Mouse (Mus musculus): ENCODE measurements at regions not wholly inside any gene's neighbourhood (a gene's known extent, or its start where the extent isn't known, plus 50 kb on each side); places are given as distances from the start of the nearest gene placed in this dataset.

DNA sequence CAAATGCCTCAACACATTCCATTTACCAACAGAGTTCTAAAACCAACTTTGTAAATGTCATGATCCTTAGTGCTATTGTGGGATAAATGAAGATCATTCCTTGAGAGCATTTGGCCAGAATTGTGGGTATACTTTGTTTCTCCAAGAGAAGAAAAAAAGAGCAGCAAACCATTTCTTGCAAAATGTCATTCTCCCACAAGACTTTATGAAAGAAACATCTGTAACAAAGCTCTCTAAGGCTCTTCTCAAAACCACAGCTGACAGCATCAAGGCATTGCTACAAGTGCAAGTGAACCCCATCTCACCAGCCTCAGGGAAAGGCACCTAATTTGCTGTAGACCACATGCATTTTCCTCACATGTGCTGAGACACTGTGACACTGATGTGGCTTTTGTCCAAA is 194.3 kb upstream of the Zic4 start:
- Histone ChIP-seq H3K4me3 (no peak overlapping the region), H3K9ac (no peak overlapping the region), H3K4me2 (no peak overlapping the region), H3K4me1 (replicated peaks) (no peaks in the 10 kb centered on the region), H3K27ac (no peak overlapping the region), H3K9me3 (replicated peaks) (no peaks in the 10 kb centered on the region), H3K27me3 (no peaks in the 10 kb centered on the region), H3K36me3 (no peaks in the 10 kb centered on the region)
- ATAC-seq (replicated peaks; ENCODE audit: insufficient number of reproducible peaks, insufficient read depth, low FRiP score, low read depth), result no peak

- Histone ChIP-seq H3K4me2 (no peak overlapping the region), H3K4me1 (replicated peaks) (no peaks in the 10 kb centered on the region), H3K27ac (no peak overlapping the region), H3K36me3 (no peaks in the 10 kb centered on the region), H3K27me3 (no peaks in the 10 kb centered on the region), H3K4me3 (no peak overlapping the region), H3K9me3 (replicated peaks) (no peaks in the 10 kb centered on the region), H3K9ac (no peak overlapping the region)
- ATAC-seq (replicated peaks; ENCODE audit: insufficient number of reproducible peaks, insufficient read depth, low FRiP score, low read depth), result no peak
- WGBS, result 73% methylated on average over 4 of the region's 4 CpGs
These were observed 169.0 kb upstream of the Zic4 start for GRCm38 (mm10) chr9:91193221-91193620.

DNA sequence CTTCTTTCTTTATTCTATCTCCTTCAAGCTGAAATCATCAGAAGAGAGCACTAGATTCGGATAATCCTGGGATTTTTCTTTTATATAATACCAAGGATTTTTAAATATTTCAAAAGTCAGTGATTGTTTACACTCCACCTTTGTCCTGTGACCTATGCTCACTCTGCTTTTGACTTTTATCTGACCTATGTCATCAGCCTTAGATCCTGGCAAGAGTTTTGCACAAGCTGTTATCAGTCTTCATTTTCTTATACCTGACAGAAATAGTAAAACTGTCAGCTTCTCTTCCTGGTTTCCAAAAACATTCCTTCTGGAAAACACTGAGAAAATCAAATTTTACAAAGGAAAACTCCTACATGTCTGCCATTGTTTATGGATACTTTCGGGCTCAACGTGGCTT is 168.3 kb upstream of the Zic4 start:
- Histone ChIP-seq H3K4me3 (no peak overlapping the region), H3K27me3 (no peaks in the 10 kb centered on the region), H3K36me3 (no peaks in the 10 kb centered on the region), H3K4me1 (replicated peaks) (no peaks in the 10 kb centered on the region), H3K27ac (no peak overlapping the region), H3K9me3 (replicated peaks) (no peaks in the 10 kb centered on the region), H3K4me2 (no peak overlapping the region), H3K9ac (no peak overlapping the region)
- no peak for ATAC-seq (replicated peaks; ENCODE audit: insufficient number of reproducible peaks, insufficient read depth, low FRiP score, low read depth)
- 78% methylated on average over 3 of the region's 3 CpGs for WGBS

DNA sequence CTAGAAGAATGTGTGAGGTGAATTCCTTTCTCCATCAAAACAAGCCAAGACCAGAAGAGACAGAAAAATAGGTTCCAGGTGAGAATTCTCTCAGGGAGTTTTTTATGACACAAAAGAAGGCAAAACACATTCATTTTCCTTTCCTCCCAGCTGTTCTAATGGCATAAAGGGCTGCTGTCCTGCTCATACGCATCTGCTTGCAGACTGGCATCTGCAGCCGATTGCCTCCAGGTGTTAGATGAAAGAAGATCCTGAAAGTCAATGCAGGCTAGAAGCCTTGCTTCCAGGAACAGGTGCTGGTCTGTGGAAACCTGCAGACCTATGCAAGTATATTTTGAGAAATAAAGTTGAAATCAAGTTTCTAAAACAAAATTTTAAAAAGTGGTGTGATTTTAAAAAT is 154.9 kb upstream of the Zic4 start:
- no peaks in the 10 kb centered on the region for H3K4me1 ChIP-seq (replicated peaks)
- H3K9me3 ChIP-seq (replicated peaks), result no peaks in the 10 kb centered on the region
- H3K4me3 ChIP-seq, result no peak overlapping the region
- no peak for ATAC-seq (replicated peaks; ENCODE audit: insufficient number of reproducible peaks, insufficient read depth, low FRiP score, low read depth)
- no peaks in the 10 kb centered on the region for H3K36me3 ChIP-seq
- H3K4me2 ChIP-seq, result no peak overlapping the region
- H3K27ac ChIP-seq, result no peak overlapping the region
- H3K9ac ChIP-seq, result no peak overlapping the region
- H3K27me3 ChIP-seq, result no peaks in the 10 kb centered on the region
- 65% methylated on average over 2 of the region's 2 CpGs for WGBS

DNA sequence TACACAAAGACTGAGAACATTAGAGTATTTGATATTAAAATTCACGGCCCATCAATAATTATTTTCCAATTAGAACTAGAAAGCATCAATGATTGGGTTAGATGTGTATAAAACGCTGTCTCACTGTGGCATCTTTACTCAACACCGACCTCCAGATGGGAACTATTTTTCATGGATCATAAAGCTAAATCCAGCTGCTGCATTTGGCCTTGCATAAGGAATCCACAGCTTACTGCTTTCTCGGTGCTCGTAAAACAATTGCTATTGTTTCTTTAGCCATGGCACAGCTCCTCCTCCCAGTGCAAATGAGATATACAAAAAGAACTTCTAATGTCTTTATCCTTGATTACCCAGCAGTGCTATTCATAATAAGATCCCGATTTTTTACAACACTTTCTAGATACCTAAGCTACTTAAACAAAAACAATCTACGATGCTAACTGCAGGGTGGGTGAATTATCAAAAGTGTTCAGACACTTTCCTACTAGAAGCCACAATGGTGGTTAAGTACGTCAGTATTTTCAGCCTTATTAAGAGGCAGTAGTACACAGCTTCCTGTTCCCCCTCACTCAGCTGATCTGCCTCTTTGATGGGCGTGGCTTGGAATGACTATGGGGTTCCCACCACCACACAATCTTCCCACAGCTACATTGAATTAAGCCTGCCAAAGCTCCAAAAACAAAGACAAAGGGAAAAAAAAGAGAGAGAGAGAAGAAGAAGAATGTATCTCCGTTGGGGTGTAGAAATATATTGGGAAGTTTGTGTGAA is 134.4 kb upstream of the Zic4 start:
- H3K4me3 ChIP-seq, result no peak overlapping the region
- H3K4me1 ChIP-seq (replicated peaks), result no peaks in the 10 kb centered on the region
- no peak overlapping the region for H3K27ac ChIP-seq
- H3K27me3 ChIP-seq, result no peaks in the 10 kb centered on the region
- ATAC-seq (replicated peaks; ENCODE audit: insufficient number of reproducible peaks, insufficient read depth, low FRiP score, low read depth), result no peak
- no peak overlapping the region for H3K9ac ChIP-seq
- no peaks in the 10 kb centered on the region for H3K9me3 ChIP-seq (replicated peaks)
- WGBS, result 57% methylated on average over 10 of the region's 10 CpGs
- H3K36me3 ChIP-seq, result no peaks in the 10 kb centered on the region
- H3K4me2 ChIP-seq, result no peak overlapping the region

GRCm38 (mm10) chr9:91228525-91228924 is 133.7 kb upstream of the Zic4 start:
- Histone ChIP-seq H3K9ac (no peak overlapping the region), H3K4me3 (no peak overlapping the region), H3K4me1 (replicated peaks) (no peaks in the 10 kb centered on the region), H3K36me3 (no peaks in the 10 kb centered on the region), H3K9me3 (replicated peaks) (no peaks in the 10 kb centered on the region), H3K27me3 (no peaks in the 10 kb centered on the region), H3K27ac (no peak overlapping the region), H3K4me2 (no peak overlapping the region)
- no peak for ATAC-seq (replicated peaks; ENCODE audit: insufficient number of reproducible peaks, insufficient read depth, low FRiP score, low read depth)
- WGBS, result 66% methylated on average over 5 of the region's 5 CpGs

DNA sequence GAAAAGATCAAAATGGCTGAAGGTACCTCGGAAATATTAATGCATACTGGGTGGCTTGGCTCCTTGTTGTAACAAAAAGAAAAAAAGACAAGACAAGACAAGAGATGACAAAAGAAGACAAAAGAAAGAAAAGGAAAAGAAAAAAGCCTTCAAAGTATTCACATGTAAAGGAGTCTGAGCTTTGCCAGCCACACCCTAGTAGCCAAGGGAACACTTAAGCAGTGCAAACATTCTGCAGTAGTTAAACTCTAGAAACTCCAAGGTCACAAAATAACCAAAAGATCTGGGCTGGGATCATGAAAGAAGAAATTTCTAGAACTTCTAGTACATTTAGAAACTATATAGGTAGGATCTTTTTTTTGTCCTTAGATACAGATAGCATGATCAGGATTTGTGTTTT is 108.3 kb upstream of the Zic4 start:
- no peaks in the 10 kb centered on the region for H3K4me1 ChIP-seq (replicated peaks)
- ATAC-seq (replicated peaks; ENCODE audit: insufficient number of reproducible peaks, insufficient read depth, low FRiP score, low read depth), result no peak
- no peaks in the 10 kb centered on the region for H3K36me3 ChIP-seq
- no peaks in the 10 kb centered on the region for H3K27me3 ChIP-seq
- H3K4me3 ChIP-seq, result no peak overlapping the region
- no peaks in the 10 kb centered on the region for H3K9me3 ChIP-seq (replicated peaks)
- H3K27ac ChIP-seq, result no peak overlapping the region
- no peak overlapping the region for H3K4me2 ChIP-seq
- H3K9ac ChIP-seq, result no peak overlapping the region
- 94% methylated on average over 1 of the region's 1 CpGs for WGBS

GRCm38 (mm10) chr9:91291340-91291739 is 70.9 kb upstream of the Zic4 start:
- no peaks in the 10 kb centered on the region for H3K9me3 ChIP-seq (replicated peaks)
- H3K4me1 ChIP-seq (replicated peaks), result no peaks in the 10 kb centered on the region
- H3K27me3 ChIP-seq, result no peaks in the 10 kb centered on the region
- H3K9ac ChIP-seq, result no peak overlapping the region
- H3K27ac ChIP-seq, result no peak overlapping the region
- ATAC-seq (replicated peaks; ENCODE audit: insufficient number of reproducible peaks, insufficient read depth, low FRiP score, low read depth), result no peak
- no peaks in the 10 kb centered on the region for H3K36me3 ChIP-seq
- H3K4me3 ChIP-seq, result no peak overlapping the region
- no peak overlapping the region for H3K4me2 ChIP-seq
- WGBS, result 64% methylated on average over 3 of the region's 3 CpGs

Measured in heart, embryonic 15.5 days (tissue).